Mouse (Mus musculus) T-cell, adult 66 days (primary cell): ENCODE data around the gene Jarid2. TPM values are rescaled to one million over a fixed set of nuclear protein-coding genes. Genes with fewer than 3 reads are reported as not detected.

Experiments used
- total RNA-seq, 2 experiments: library from RNA; stranded (reverse); gene quantifications; 3 replicates in 1 of 2; 4 replicates in 1 of 2; pipeline ENCODE4 v1.2.4; 2023

The Jarid2 gene
- total RNA-seq, result 100 to 1,000 TPM; 101 to 106 TPM

DNA sequence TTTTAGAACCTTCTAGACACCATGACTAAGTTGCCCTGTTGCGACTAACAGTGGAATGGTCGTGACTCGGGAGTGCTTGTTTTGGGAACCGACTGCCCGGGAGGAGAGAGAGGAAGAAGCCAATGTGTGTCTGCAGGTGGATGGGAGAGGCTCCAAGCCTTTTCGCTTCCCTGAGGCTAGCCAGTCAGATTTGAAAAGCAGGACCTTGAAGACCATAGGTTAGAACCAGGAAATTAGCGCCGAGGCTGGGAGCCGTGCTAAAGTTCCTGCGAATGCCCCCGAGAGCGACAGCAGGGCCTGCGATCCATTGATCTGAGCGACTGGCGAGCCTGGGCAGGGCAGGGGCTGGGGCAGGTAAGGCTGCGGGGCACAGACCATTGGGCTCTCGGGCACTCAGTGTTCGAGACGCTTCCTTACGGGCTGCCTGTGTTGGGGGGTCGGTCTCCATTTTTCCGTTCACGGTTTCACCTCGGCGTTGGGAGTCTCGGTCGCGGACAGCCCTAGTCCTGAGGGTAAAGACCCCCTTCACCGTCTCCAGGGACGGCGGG is at the start of gene Jarid2:
TSS of gene Jarid2 (plus strand) at position 51 of the 548 bp plus-strand sequence.

